Mouse (Mus musculus): ENCODE measurements at regions not wholly inside any gene's neighbourhood (a gene's known extent, or its start where the extent isn't known, plus 50 kb on each side); places are given as distances from the start of the nearest gene placed in this dataset.

GRCm38 (mm10) chr5:111864606-111865005 is 130.9 kb downstream of the Gm26897 start:
- H3K4me2 ChIP-seq: no peak overlapping the region
- H3K36me3 ChIP-seq (ENCODE audit: control insufficient read depth, insufficient read depth, low read length): no peaks in the 10 kb centered on the region
- 81% methylated on average over 13 of the region's 13 CpGs for WGBS
- DNase-seq (ENCODE audit: low spot score) (no peak), ATAC-seq (replicated peaks; ENCODE audit: low FRiP score) (no peak)
- H3K27ac ChIP-seq (ENCODE audit: low read depth, low read length): no peak overlapping the region
- no peaks in the 10 kb centered on the region for H3K27me3 ChIP-seq (replicated peaks; ENCODE audit: control insufficient read depth, insufficient read depth, low read length)
- no peaks in the 10 kb centered on the region for H3K4me1 ChIP-seq (replicated peaks; ENCODE audit: control insufficient read depth, insufficient read depth, low read length)
- H3K4me3 ChIP-seq (ENCODE audit: low read depth, low read length): no peak overlapping the region
- H3K9me3 ChIP-seq (ENCODE audit: control insufficient read depth, low read length): no peaks in the 10 kb centered on the region
- no peak overlapping the region for H3K9ac ChIP-seq (ENCODE audit: low read depth, low read length)

GRCm38 (mm10) chr5:111869011-111869410 is 135.3 kb downstream of the Gm26897 start:
- 79% methylated on average over 12 of the region's 12 CpGs for WGBS
- no peaks in the 10 kb centered on the region for H3K36me3 ChIP-seq (ENCODE audit: control insufficient read depth, insufficient read depth, low read length)
- H3K4me3 ChIP-seq (ENCODE audit: low read depth, low read length): no peak overlapping the region
- H3K9ac ChIP-seq (ENCODE audit: low read depth, low read length): no peak overlapping the region
- H3K27ac ChIP-seq (ENCODE audit: low read depth, low read length): no peak overlapping the region
- H3K27me3 ChIP-seq (replicated peaks; ENCODE audit: control insufficient read depth, insufficient read depth, low read length): no peaks in the 10 kb centered on the region
- ATAC-seq (replicated peaks; ENCODE audit: low FRiP score) (no peak), DNase-seq (ENCODE audit: low spot score) (no peak)
- H3K9me3 ChIP-seq (ENCODE audit: control insufficient read depth, low read length): peaks cover 10% of the 10 kb centered on the region; the same call in 1 of the 2 replicates
- no peak overlapping the region for H3K4me2 ChIP-seq
- no peaks in the 10 kb centered on the region for H3K4me1 ChIP-seq (replicated peaks; ENCODE audit: control insufficient read depth, insufficient read depth, low read length)

- Histone ChIP-seq H3K9ac (ENCODE audit: low read depth, low read length) (no peak overlapping the region), H3K4me3 (ENCODE audit: low read depth, low read length) (no peak overlapping the region), H3K27me3 (replicated peaks; ENCODE audit: control insufficient read depth, insufficient read depth, low read length) (no peaks in the 10 kb centered on the region), H3K27ac (ENCODE audit: low read depth, low read length) (peak overlapping the region; percentile 16; the same call in 1 of the 2 replicates), H3K36me3 (ENCODE audit: control insufficient read depth, insufficient read depth, low read length) (no peaks in the 10 kb centered on the region), H3K4me2 (no peak overlapping the region), H3K4me1 (replicated peaks; ENCODE audit: control insufficient read depth, insufficient read depth, low read length) (peaks cover 5% of the 10 kb centered on the region; the same call in 1 of the 2 replicates), H3K9me3 (ENCODE audit: control insufficient read depth, low read length) (peaks cover 4% of the 10 kb centered on the region)
- DNase-seq (ENCODE audit: low spot score) (peak; percentile 43), ATAC-seq (replicated peaks; ENCODE audit: low FRiP score) (no peak)
- 6% methylated on average over 8 of the region's 8 CpGs for WGBS
Observed at GRCm38 (mm10) chr5:111877165-111877793, 143.6 kb downstream of the Gm26897 start.

GRCm38 (mm10) chr5:111879044-111879443 is 145.3 kb downstream of the Gm26897 start:
- no peak for DNase-seq (ENCODE audit: low spot score)
- Histone ChIP-seq H3K36me3 (ENCODE audit: control insufficient read depth, insufficient read depth, low read length) (no peaks in the 10 kb centered on the region), H3K9me3 (ENCODE audit: control insufficient read depth, low read length) (no peaks in the 10 kb centered on the region; the same call in 1 of the 2 replicates), H3K4me2 (no peak overlapping the region), H3K27me3 (replicated peaks; ENCODE audit: control insufficient read depth, insufficient read depth, low read length) (no peaks in the 10 kb centered on the region), H3K9ac (ENCODE audit: low read depth, low read length) (no peak overlapping the region), H3K4me3 (ENCODE audit: low read depth, low read length) (no peak overlapping the region), H3K27ac (ENCODE audit: low read depth, low read length) (no peak overlapping the region), H3K4me1 (replicated peaks; ENCODE audit: control insufficient read depth, insufficient read depth, low read length) (peaks cover 5% of the 10 kb centered on the region; the same call in 1 of the 2 replicates)
- ATAC-seq (replicated peaks; ENCODE audit: low FRiP score): no peak

GRCm38 (mm10) chr5:111880268-111880667 is 146.5 kb downstream of the Gm26897 start:
- Histone ChIP-seq H3K4me2 (no peak overlapping the region), H3K27me3 (replicated peaks; ENCODE audit: control insufficient read depth, insufficient read depth, low read length) (no peaks in the 10 kb centered on the region), H3K4me1 (replicated peaks; ENCODE audit: control insufficient read depth, insufficient read depth, low read length) (peaks cover 5% of the 10 kb centered on the region; the same call in 1 of the 2 replicates), H3K27ac (ENCODE audit: low read depth, low read length) (no peak overlapping the region), H3K9ac (ENCODE audit: low read depth, low read length) (no peak overlapping the region), H3K4me3 (ENCODE audit: low read depth, low read length) (no peak overlapping the region), H3K36me3 (ENCODE audit: control insufficient read depth, insufficient read depth, low read length) (no peaks in the 10 kb centered on the region), H3K9me3 (ENCODE audit: control insufficient read depth, low read length) (no peaks in the 10 kb centered on the region)
- WGBS: 62% methylated on average over 2 of the region's 2 CpGs
- ATAC-seq (replicated peaks; ENCODE audit: low FRiP score) (no peak), DNase-seq (ENCODE audit: low spot score) (no peak)

GRCm38 (mm10) chr5:111881517-111881916 is 147.8 kb downstream of the Gm26897 start:
- no peak for ATAC-seq (replicated peaks; ENCODE audit: low FRiP score)
- Histone ChIP-seq H3K4me2 (no peak overlapping the region), H3K4me1 (replicated peaks; ENCODE audit: control insufficient read depth, insufficient read depth, low read length) (peaks cover 5% of the 10 kb centered on the region; the same call in 1 of the 2 replicates), H3K27me3 (replicated peaks; ENCODE audit: control insufficient read depth, insufficient read depth, low read length) (no peaks in the 10 kb centered on the region), H3K27ac (ENCODE audit: low read depth, low read length) (no peak overlapping the region), H3K4me3 (ENCODE audit: low read depth, low read length) (no peak overlapping the region), H3K9ac (ENCODE audit: low read depth, low read length) (no peak overlapping the region), H3K36me3 (ENCODE audit: control insufficient read depth, insufficient read depth, low read length) (no peaks in the 10 kb centered on the region), H3K9me3 (ENCODE audit: control insufficient read depth, low read length) (no peaks in the 10 kb centered on the region)
- no peak for DNase-seq (ENCODE audit: low spot score)
- WGBS: 39% methylated on average over 5 of the region's 5 CpGs

GRCm38 (mm10) chr5:111887281-111887680 is 153.6 kb downstream of the Gm26897 start:
- Histone ChIP-seq H3K4me1 (replicated peaks; ENCODE audit: control insufficient read depth, insufficient read depth, low read length) (0 out of 2 replicates have a peak, but pooled peaks cover 2% of the 10 kb centered on the region), H3K27ac (ENCODE audit: low read depth, low read length) (no peak overlapping the region), H3K4me3 (ENCODE audit: low read depth, low read length) (no peak overlapping the region), H3K9me3 (ENCODE audit: control insufficient read depth, low read length) (no peaks in the 10 kb centered on the region), H3K4me2 (no peak overlapping the region), H3K27me3 (replicated peaks; ENCODE audit: control insufficient read depth, insufficient read depth, low read length) (no peaks in the 10 kb centered on the region), H3K36me3 (ENCODE audit: control insufficient read depth, insufficient read depth, low read length) (no peaks in the 10 kb centered on the region), H3K9ac (ENCODE audit: low read depth, low read length) (no peak overlapping the region)
- DNase-seq (ENCODE audit: low spot score): no peak
- ATAC-seq (replicated peaks; ENCODE audit: low FRiP score): no peak
- 60% methylated on average over 4 of the region's 4 CpGs for WGBS

GRCm38 (mm10) chr5:111890800-111891199 is 157.1 kb downstream of the Gm26897 start:
- Histone ChIP-seq H3K4me3 (ENCODE audit: low read depth, low read length) (no peak overlapping the region), H3K4me1 (replicated peaks; ENCODE audit: control insufficient read depth, insufficient read depth, low read length) (peaks cover 13% of the 10 kb centered on the region; the same call in 1 of the 2 replicates), H3K9ac (ENCODE audit: low read depth, low read length) (no peak overlapping the region), H3K27me3 (replicated peaks; ENCODE audit: control insufficient read depth, insufficient read depth, low read length) (no peaks in the 10 kb centered on the region), H3K36me3 (ENCODE audit: control insufficient read depth, insufficient read depth, low read length) (no peaks in the 10 kb centered on the region), H3K27ac (ENCODE audit: low read depth, low read length) (peak overlapping the region; percentile 30; the same call in 1 of the 2 replicates), H3K9me3 (ENCODE audit: control insufficient read depth, low read length) (no peaks in the 10 kb centered on the region), H3K4me2 (no peak overlapping the region)
- DNase-seq (ENCODE audit: low spot score) (no peak), ATAC-seq (replicated peaks; ENCODE audit: low FRiP score) (no peak)
- 54% methylated on average over 7 of the region's 7 CpGs for WGBS

GRCm38 (mm10) chr5:111891261-111891693 is 157.6 kb downstream of the Gm26897 start:
- ATAC-seq (replicated peaks; ENCODE audit: low FRiP score) (no peak), DNase-seq (ENCODE audit: low spot score) (no peak)
- WGBS: 59% methylated on average over 8 of the region's 8 CpGs
- peak overlapping the region; percentile 30; the same call in 1 of the 2 replicates for H3K27ac ChIP-seq (ENCODE audit: low read depth, low read length)
- no peaks in the 10 kb centered on the region for H3K36me3 ChIP-seq (ENCODE audit: control insufficient read depth, insufficient read depth, low read length)
- H3K9ac ChIP-seq (ENCODE audit: low read depth, low read length): no peak overlapping the region
- H3K4me2 ChIP-seq: no peak overlapping the region
- peaks cover 13% of the 10 kb centered on the region; the same call in 1 of the 2 replicates for H3K4me1 ChIP-seq (replicated peaks; ENCODE audit: control insufficient read depth, insufficient read depth, low read length)
- H3K4me3 ChIP-seq (ENCODE audit: low read depth, low read length): no peak overlapping the region
- H3K27me3 ChIP-seq (replicated peaks; ENCODE audit: control insufficient read depth, insufficient read depth, low read length): no peaks in the 10 kb centered on the region
- H3K9me3 ChIP-seq (ENCODE audit: control insufficient read depth, low read length): no peaks in the 10 kb centered on the region

Measured in liver, embryonic 11.5 days (tissue).